ENCODE assay signal across 21 mouse cellular contexts in the genomic region with DNA sequence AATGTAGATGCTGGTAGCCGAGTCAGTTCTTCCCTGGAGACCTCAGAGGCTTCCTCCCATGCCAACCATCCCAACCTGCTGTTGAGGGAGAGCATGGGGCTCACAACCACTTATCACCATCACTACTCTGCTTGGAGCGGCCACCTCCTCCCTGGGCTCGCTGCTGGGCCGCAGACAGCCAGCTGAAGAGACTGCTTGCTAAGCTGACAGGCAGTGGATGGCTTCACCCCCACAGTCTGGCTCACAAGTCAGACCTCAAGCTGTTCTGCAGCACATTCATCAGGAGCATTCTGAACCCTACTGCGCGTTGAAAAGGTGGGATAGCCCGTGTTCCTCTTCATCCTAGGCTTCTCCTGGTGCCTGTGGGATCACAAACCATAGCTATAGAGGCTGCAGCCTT. TPM values are rescaled to one million over a fixed set of nuclear protein-coding genes. Genes with fewer than 3 reads are reported as not detected.
A peak's percentile ranks its signal among the peaks of the same experiment; 100 is the strongest.
DNase-seq lines count a peak whose midpoint lies in the region; ATAC-seq and TF ChIP-seq lines count a peak whose summit lies in the region.
"Had no signal": no experiment of that assay in that cellular context is flagged by ENCODE, and none has a peak within 500 bp of the region (broad histone marks: within the 10 kb centered on the region; RNA-seq: fewer than 3 reads in every experiment).

No protein-coding gene starts in this region.

- TF ChIP-seq CTCF in left cerebral cortex, adult 2 months (IDR thresholded peaks at IDR 0.05): no peak
- no peak for TF ChIP-seq CTCF in olfactory bulb, adult 2 months (IDR thresholded peaks at IDR 0.05; ENCODE audit: insufficient read depth, low read depth, low read length)

- DNase-seq in frontal cortex, postnatal 25 days (ENCODE audit: low spot score in 2 of 2): no peak
- DNase-seq in left cerebral cortex, adult 2 months (ENCODE audit: extremely low spot score in 1 of 2, low spot score in 2 of 2): peak; percentile 44 to 45
- DNase-seq in left cerebral cortex, postnatal 10 days (ENCODE audit: extremely low spot score in 1 of 2, low spot score in 2 of 2): no peak
- DNase-seq in frontal cortex, postnatal 10 days (ENCODE audit: low spot score in 2 of 2): peak; percentile 29 to 50
- DNase-seq in urinary bladder, postnatal 10 days (ENCODE audit: low spot score): no peak
- no peak for DNase-seq in cerebellum, postnatal 4 days (ENCODE audit: low spot score in 2 of 2)
- DNase-seq: adrenal gland, postnatal 25 days; kidney, adult 11 months; kidney, postnatal 25 days; lung, postnatal 10 days; thymus, postnatal 36 days had no signal

- peak overlapping the region; percentile 81 for H3K27ac ChIP-seq in left cerebral cortex, adult 2 months
- peak overlapping the region; percentile 74 for H3K27ac ChIP-seq in olfactory bulb, adult 2 months (ENCODE audit: insufficient read depth, low read depth, low read length)
- H3K27ac ChIP-seq: limb, embryonic 12.5 days; liver, embryonic 14.5 days; neural tube, embryonic 12.5 days; stomach, postnatal 0 days had no signal

- H3K4me3 ChIP-seq in left cerebral cortex, adult 2 months: no peak overlapping the region
- H3K4me3 ChIP-seq in olfactory bulb, adult 2 months (ENCODE audit: insufficient read depth, low read depth, low read length): no peak overlapping the region
- H3K4me3 ChIP-seq: limb, embryonic 12.5 days; neural tube, embryonic 12.5 days had no signal

- intact Hi-C loops in left cerebral cortex, adult 2 months (cut with DNase I): no loop called here
- intact Hi-C loops in left cerebral cortex, postnatal 10 days (cut with DNase I): no loop called here

- no peak for TF ChIP-seq POLR2A in olfactory bulb, adult 2 months (IDR thresholded peaks at IDR 0.05; ENCODE audit: insufficient read depth, low read depth, low read length)

- WGBS in olfactory bulb, adult 2 months: 37% methylated on average over 7 of the region's 7 CpGs

- ATAC-seq in frontal cortex, adult (ENCODE audit: low TSS enrichment): peak; percentile 72
- ATAC-seq: activated CD4-positive, CD25-positive, alpha-beta regulatory T cell, adult 4 months had no signal

- H3K4me1 ChIP-seq in olfactory bulb, adult 2 months (ENCODE audit: control insufficient read depth, insufficient read depth, low read length): peaks cover 55% of the 10 kb centered on the region
- H3K4me1 ChIP-seq: limb, embryonic 12.5 days had no signal

RNA-seq across cellular contexts. Expression of a gene that starts 54.2 kb away (rescaled TPM):
- 1 to 10 TPM; 8.1 to 8.2 TPM for total RNA-seq in left cerebral cortex, adult 2 months (2021)
- 1 to 10 TPM; 4.6 to 5.0 TPM for total RNA-seq in left cerebral cortex, postnatal 10 days (2021)
- not detected in 2 replicates for polyA plus RNA-seq in olfactory bulb, adult 2 months (2012; ENCODE audit: insufficient read depth, insufficient read length, low replicate concordance, missing spikeins)

RNA-seq across cellular contexts. Expression of a gene that starts 54.6 kb away (rescaled TPM):
- total RNA-seq in left cerebral cortex, adult 2 months (2021): 100 to 1,000 TPM; 159 to 167 TPM
- 100 to 1,000 TPM in 1 of 2 experiments, 10 to 100 TPM in 1; 95.7 to 101 TPM for total RNA-seq in left cerebral cortex, postnatal 10 days (2021)
- not detected in 2 replicates for polyA plus RNA-seq in olfactory bulb, adult 2 months (2012; ENCODE audit: insufficient read depth, insufficient read length, low replicate concordance, missing spikeins)
- total RNA-seq: granulocyte monocyte progenitor cell, adult 5-6 weeks; hematopoietic stem cell, adult 5-6 weeks had no signal
- polyA plus RNA-seq: heart, embryonic 14.5 days had no signal

Comparison
In these comparisons a context has a peak if more than half of its experiments do, and no peak if none do; other contexts are left out.
1. DNase-seq: peak in left cerebral cortex, adult 2 months (2 of 2) and frontal cortex, postnatal 10 days (2 of 2); none in frontal cortex, postnatal 25 days (0 of 2), left cerebral cortex, postnatal 10 days (0 of 2), urinary bladder, postnatal 10 days (single experiment) and cerebellum, postnatal 4 days (0 of 2).